Mouse (Mus musculus) heart, embryonic 15.5 days (tissue): ENCODE results near the gene Ncoa3. TPM values are rescaled to one million over a fixed set of nuclear protein-coding genes. Genes with fewer than 3 reads are reported as not detected.

Experiments used
- ATAC-seq: fragments of 200-750 bp; cut with Nextera tagmentation; replicated peaks from 2 replicates; pipeline ENCODE4 v1.8.0; 2017; ENCODE audit warnings: low read depth, moderate TSS enrichment; ENCODE audit not compliant: insufficient number of reproducible peaks, insufficient read depth, low FRiP score
- H3K27ac ChIP-seq: fragments of 300-500 bp; sonication (generic); 2 replicates; pipeline ENCODE4 v1.5.1; 2015; ENCODE audit warnings: mild to moderate bottlenecking, inconsistent platforms
- H3K27me3 ChIP-seq: fragments of 300-500 bp; sonication (generic); 2 replicates; pipeline ENCODE4 v1.6.1; 2015; ENCODE audit warnings: inconsistent platforms
- H3K36me3 ChIP-seq: fragments of 300-500 bp; sonication (generic); 2 replicates; pipeline ENCODE4 v1.6.1; 2015; ENCODE audit warnings: mild to moderate bottlenecking, inconsistent platforms
- H3K4me1 ChIP-seq: fragments of 300-500 bp; sonication (generic); replicated peaks from 2 replicates; pipeline ENCODE4 v1.6.1; 2015; ENCODE audit warnings: inconsistent platforms
- H3K4me2 ChIP-seq: fragments of 300-500 bp; sonication (generic); 2 replicates; pipeline ENCODE4 v1.6.1; 2015; ENCODE audit warnings: inconsistent platforms, mild to moderate bottlenecking, moderate library complexity
- H3K4me3 ChIP-seq: fragments of 300-500 bp; sonication (generic); 2 replicates; pipeline ENCODE4 v1.5.1; 2015; ENCODE audit warnings: mild to moderate bottlenecking, inconsistent platforms
- H3K9ac ChIP-seq: fragments of 300-500 bp; sonication (generic); 2 replicates; pipeline ENCODE4 v1.6.1; 2015; ENCODE audit warnings: mild to moderate bottlenecking, inconsistent platforms
- H3K9me3 ChIP-seq: fragments of 300-500 bp; sonication (generic); replicated peaks from 2 replicates; pipeline ENCODE4 v1.6.1; 2016; ENCODE audit warnings: inconsistent platforms
- WGBS: fragments of 180-500 bp; shearing (Covaris S2); methylation state at CpG from one replicate; pipeline ENCODE4 v1.1.7; 2015; ENCODE audit warnings: mixed read lengths; 5-methylcytosine and 5-hydroxymethylcytosine counted together
- polyA plus RNA-seq: library from polyadenylated mRNA; unstranded; fragments of >200 nt; fragmentation: Nextera tagmentation; extraction: Ambion mirVana; gene quantifications from 2 replicates; pipeline ENCODE4 v1.2.1, GENCODE M21; 2015

The Ncoa3 gene
- polyA plus RNA-seq, 1 experiment from 2014 or later, result 8.7 TPM

DNA sequence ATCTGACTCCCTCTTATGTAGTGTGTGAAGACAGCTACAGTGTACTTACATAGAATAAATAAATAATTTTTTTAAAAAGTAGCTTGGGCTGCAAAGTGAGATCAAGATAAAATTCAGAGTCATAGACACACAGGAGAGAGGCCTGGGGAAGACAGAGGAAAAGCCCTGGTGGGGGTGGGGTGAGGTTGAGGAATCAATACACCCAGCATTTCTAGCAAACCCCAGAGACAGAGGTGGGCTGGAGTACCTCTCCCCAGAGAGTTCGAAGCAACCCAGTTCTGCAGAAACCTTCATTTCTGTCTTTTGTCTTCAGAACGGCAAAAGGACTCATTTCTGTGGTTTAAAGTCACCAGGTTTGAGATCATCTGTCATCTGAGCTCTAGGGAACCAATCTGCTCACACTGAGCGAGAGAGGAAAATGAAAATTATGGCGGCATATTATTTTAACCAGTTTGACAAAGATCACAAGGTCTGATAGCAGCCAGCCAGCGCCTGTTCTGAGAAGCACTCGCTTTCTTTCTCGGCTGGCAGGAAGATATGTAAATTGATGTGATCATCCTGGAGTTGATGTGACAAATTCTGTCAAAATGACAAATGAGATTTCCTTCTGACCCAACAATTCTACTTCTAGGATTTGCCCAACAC lies 36.2 kb upstream of the Ncoa3 start:
- H3K27me3 ChIP-seq, result no peaks in the 10 kb centered on the region
- H3K4me2 ChIP-seq, result no peak overlapping the region
- 69% methylated on average over 7 of the region's 7 CpGs for WGBS
- H3K4me3 ChIP-seq, result no peak overlapping the region
- no peak overlapping the region for H3K27ac ChIP-seq
- ATAC-seq, result no peak
- H3K9me3 ChIP-seq, result no peaks in the 10 kb centered on the region
- no peaks in the 10 kb centered on the region for H3K36me3 ChIP-seq
- peaks cover 18% of the 10 kb centered on the region for H3K4me1 ChIP-seq
- H3K9ac ChIP-seq, result no peak overlapping the region

- Histone ChIP-seq H3K9me3 (no peaks in the 10 kb centered on the region), H3K27me3 (no peaks in the 10 kb centered on the region), H3K27ac (no peak overlapping the region), H3K4me3 (no peak overlapping the region), H3K4me1 (peaks cover 10% of the 10 kb centered on the region), H3K36me3 (no peaks in the 10 kb centered on the region), H3K9ac (no peak overlapping the region), H3K4me2 (no peak overlapping the region)
- ATAC-seq, result no peak
- WGBS, result 68% methylated on average over 9 of the region's 9 CpGs
Measured at GRCm38 (mm10) chr2:165957257-165957828, 35.1 kb upstream of the Ncoa3 start.

DNA sequence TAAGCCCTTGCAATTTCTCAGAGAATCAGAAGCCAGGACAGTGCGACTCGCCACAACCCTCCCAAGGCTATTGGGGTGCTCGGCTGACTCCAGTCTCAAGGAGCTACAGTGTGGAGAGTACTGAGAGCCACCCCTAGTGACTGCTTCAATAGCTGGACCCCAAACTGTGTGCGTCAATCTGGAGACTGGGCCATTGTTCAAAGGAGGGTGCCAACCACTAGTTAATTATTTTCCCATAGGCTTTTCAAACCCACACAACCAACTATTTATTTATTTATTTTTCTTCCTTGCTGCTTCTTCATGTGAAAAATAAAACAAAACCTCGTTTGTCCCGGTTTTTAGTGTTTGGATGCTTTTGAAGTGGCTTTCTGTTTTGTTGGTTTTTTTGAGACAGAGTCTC lies 33.9 kb upstream of the Ncoa3 start:
- ATAC-seq, result no peak
- H3K4me3 ChIP-seq, result no peak overlapping the region
- H3K9me3 ChIP-seq, result no peaks in the 10 kb centered on the region
- WGBS, result 84% methylated on average over 6 of the region's 6 CpGs
- no peaks in the 10 kb centered on the region for H3K27me3 ChIP-seq
- no peaks in the 10 kb centered on the region for H3K36me3 ChIP-seq
- H3K27ac ChIP-seq, result no peak overlapping the region
- H3K9ac ChIP-seq, result no peak overlapping the region
- H3K4me2 ChIP-seq, result no peak overlapping the region
- H3K4me1 ChIP-seq, result peaks cover 10% of the 10 kb centered on the region

DNA sequence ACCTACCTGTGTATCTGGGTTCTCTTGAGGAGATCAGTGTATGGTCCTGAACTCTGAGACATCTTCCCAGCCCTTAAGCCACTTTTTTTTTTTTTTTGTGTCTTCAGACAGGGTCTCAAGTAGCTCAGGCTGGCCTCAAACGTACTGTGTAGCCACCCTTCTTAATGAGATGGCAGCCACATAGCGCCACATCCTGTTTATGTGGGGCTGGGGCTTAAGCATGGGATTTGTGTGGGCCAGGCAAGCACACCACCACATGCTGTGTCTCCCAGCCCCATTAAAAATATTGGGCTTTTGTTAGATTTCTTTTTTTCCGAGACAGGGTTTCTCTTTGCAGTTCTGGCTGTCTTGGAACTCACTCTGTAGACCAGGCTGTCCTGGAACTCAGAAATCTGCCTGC lies 31.7 kb upstream of the Ncoa3 start:
- 85% methylated on average over 3 of the region's 3 CpGs for WGBS
- no peaks in the 10 kb centered on the region for H3K9me3 ChIP-seq
- no peak overlapping the region for H3K27ac ChIP-seq
- no peak overlapping the region for H3K4me3 ChIP-seq
- H3K4me2 ChIP-seq, result no peak overlapping the region
- H3K27me3 ChIP-seq, result no peaks in the 10 kb centered on the region
- 0 out of 2 replicates have a peak, but pooled peaks cover 4% of the 10 kb centered on the region for H3K4me1 ChIP-seq
- no peak for ATAC-seq
- H3K36me3 ChIP-seq, result no peaks in the 10 kb centered on the region
- no peak overlapping the region for H3K9ac ChIP-seq

DNA sequence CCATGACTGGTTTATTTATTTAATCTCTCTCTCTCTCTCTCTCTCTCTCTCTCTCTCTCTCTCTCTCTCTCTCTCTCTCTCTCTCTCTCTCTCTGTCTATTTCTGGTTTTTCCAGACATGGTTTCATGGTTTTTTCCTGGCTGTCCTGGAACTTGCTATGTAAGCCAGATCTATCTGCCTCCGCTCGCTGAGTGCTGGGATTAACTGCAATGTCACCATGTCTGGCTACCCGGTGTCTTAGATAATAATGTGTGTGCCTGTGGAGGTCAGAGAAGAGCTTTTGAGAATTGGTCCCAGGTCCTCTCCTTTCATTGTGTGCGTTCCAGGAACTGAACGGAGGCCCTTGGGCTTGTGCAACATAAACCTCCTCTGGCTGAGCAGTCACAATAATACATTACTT lies 29.6 kb upstream of the Ncoa3 start:
- 50% methylated on average over 5 of the region's 5 CpGs for WGBS
- Histone ChIP-seq H3K27ac (no peak overlapping the region), H3K4me3 (no peak overlapping the region), H3K9ac (no peak overlapping the region), H3K27me3 (no peaks in the 10 kb centered on the region), H3K9me3 (no peaks in the 10 kb centered on the region), H3K4me1 (peaks cover 7% of the 10 kb centered on the region), H3K4me2 (no peak overlapping the region), H3K36me3 (no peaks in the 10 kb centered on the region)
- no peak for ATAC-seq

DNA sequence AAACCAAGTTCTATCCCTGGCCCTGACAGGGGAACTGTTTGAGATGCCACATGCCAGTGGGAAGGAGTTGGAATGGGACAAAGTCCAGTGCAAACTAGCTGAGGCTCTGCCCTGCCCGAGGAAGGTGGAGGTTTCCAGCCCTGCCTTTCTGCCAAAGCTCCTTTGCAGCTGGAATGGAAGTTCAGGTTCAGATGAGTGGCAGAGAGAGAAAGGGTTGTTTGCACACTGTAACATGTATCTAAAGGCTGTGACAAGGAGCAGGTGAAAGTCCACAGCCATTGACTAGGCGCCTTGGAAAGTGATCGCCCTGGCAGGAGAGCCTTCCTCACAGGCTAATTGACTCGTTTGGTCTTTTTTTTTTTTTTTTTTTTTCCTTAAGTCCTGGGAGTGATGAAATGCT lies 28.3 kb upstream of the Ncoa3 start:
- Histone ChIP-seq H3K4me2 (no peak overlapping the region), H3K4me3 (no peak overlapping the region), H3K27ac (no peak overlapping the region), H3K9ac (no peak overlapping the region), H3K36me3 (no peaks in the 10 kb centered on the region), H3K4me1 (peaks cover 20% of the 10 kb centered on the region), H3K9me3 (no peaks in the 10 kb centered on the region), H3K27me3 (no peaks in the 10 kb centered on the region)
- WGBS, result 42% methylated on average over 4 of the region's 4 CpGs
- ATAC-seq, result no peak

GRCm38 (mm10) chr2:165967076-165967475 lies 25.4 kb upstream of the Ncoa3 start:
- 87% methylated on average over 2 of the region's 2 CpGs for WGBS

DNA sequence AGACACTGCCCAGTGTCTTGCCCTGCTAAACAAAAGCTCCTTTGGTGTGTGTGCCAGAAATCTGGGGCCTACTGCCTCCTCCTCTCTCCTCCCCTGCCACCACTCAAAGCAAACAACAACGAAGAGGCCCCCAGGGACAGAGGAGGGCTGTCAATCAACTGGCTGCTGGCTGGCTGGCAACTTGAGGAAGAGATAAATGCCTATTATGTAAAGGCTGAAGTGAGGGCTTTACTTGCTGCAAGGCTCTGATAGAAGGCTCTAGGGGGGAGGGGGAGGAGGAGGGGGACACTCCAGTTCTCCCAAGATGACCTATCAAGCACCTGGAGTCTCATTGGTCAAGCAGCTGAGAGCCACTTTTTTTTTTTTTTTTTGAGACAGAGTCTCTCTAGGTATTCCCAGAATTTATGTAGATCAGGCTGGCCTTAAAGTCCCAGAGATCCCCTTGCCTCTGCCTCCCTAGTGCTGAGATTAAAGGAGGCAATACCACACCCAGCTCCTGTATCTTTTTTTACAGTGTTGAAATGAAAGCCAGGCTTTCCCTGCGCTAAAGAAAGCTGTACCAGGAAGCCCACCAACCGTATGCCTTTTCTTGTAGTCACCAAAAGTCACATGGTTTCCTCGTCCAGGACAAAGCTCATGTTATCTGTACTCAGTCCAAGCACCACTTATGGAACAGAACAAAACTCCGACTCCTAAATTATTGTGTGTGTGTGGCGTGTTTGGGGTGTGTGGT lies 24.4 kb upstream of the Ncoa3 start:
- WGBS, result 35% methylated on average over 6 of the region's 6 CpGs
- no peak overlapping the region for H3K4me2 ChIP-seq
- 0 out of 2 replicates have a peak, but pooled peaks have one; percentile 21 for ATAC-seq
- no peaks in the 10 kb centered on the region for H3K9me3 ChIP-seq
- H3K36me3 ChIP-seq, result no peaks in the 10 kb centered on the region
- no peak overlapping the region for H3K4me3 ChIP-seq
- H3K4me1 ChIP-seq, result peaks cover 25% of the 10 kb centered on the region
- no peak overlapping the region for H3K9ac ChIP-seq
- no peaks in the 10 kb centered on the region for H3K27me3 ChIP-seq
- peak overlapping the region; percentile 14 for H3K27ac ChIP-seq

More at GRCm38 (mm10) chr2:165967076-165967475, 25.4 kb upstream of the Ncoa3 start:
- peaks cover 25% of the 10 kb centered on the region for H3K4me1 ChIP-seq
- no peak overlapping the region for H3K9ac ChIP-seq
- no peak overlapping the region for H3K4me3 ChIP-seq
- no peak overlapping the region for H3K27ac ChIP-seq
- no peaks in the 10 kb centered on the region for H3K27me3 ChIP-seq
- H3K4me2 ChIP-seq, result no peak overlapping the region
- H3K36me3 ChIP-seq, result no peaks in the 10 kb centered on the region
- H3K9me3 ChIP-seq, result no peaks in the 10 kb centered on the region
- ATAC-seq, result no peak

DNA sequence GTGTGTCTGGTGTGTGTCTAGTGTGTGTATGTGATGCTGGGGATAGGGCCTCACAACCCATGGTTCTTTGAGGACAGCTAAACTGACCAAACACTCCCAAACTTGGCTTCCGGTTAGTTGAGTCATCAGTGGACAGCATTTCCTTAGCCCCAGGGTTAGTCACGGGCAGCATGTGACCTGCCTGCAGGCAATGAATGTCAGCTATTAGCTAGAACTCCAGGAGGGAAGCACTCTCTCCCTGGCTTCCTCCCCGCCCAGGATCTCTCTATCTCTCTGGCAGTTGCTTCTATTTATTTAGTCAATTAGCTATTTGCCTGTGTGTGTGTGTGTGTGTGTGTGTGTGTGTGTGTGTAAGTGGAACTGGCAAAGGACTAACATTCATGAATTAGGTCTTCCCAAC lies 23.6 kb upstream of the Ncoa3 start:
- Histone ChIP-seq H3K9me3 (no peaks in the 10 kb centered on the region), H3K36me3 (no peaks in the 10 kb centered on the region), H3K27ac (peak overlapping the region; percentile 14), H3K4me1 (peaks cover 25% of the 10 kb centered on the region), H3K4me3 (no peak overlapping the region), H3K4me2 (no peak overlapping the region), H3K27me3 (no peaks in the 10 kb centered on the region), H3K9ac (no peak overlapping the region)
- peak; percentile 66; the same call in 1 of the 2 replicates for ATAC-seq
- WGBS, result 19% methylated on average over 3 of the region's 3 CpGs

DNA sequence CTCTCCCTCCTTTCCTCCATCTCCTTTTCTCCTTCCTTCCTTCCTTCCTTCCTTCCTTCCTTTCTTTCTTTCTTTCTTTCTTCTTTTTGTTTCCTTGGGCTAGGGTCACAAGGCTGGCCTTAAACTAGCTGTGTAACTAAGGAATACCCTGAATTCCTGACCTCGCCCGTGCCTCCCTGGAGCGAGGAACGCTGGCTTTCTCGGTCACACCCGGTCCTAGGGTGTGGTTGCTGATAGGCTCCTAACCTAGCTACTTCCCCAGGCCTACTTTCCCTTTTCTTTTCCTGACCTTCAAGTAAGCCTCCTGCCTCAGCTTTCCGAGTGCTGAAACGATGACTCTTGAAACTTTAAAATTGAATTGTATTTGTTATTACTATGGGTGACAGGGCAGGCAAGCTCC lies 23.0 kb upstream of the Ncoa3 start:
- Histone ChIP-seq H3K4me2 (0 out of 2 replicates have a peak overlapping the region, but pooled peaks have one; percentile 7), H3K9me3 (no peaks in the 10 kb centered on the region), H3K27ac (peak overlapping the region; percentile 14), H3K9ac (no peak overlapping the region), H3K4me3 (no peak overlapping the region), H3K4me1 (peaks cover 21% of the 10 kb centered on the region), H3K36me3 (no peaks in the 10 kb centered on the region), H3K27me3 (no peaks in the 10 kb centered on the region)
- ATAC-seq, result no peak
- WGBS, result 38% methylated on average over 8 of the region's 8 CpGs

GRCm38 (mm10) chr2:165969961-165970360 lies 22.5 kb upstream of the Ncoa3 start:
- no peak for ATAC-seq
- Histone ChIP-seq H3K4me1 (peaks cover 21% of the 10 kb centered on the region), H3K36me3 (no peaks in the 10 kb centered on the region), H3K4me2 (no peak overlapping the region), H3K9ac (no peak overlapping the region), H3K27ac (no peak overlapping the region), H3K27me3 (no peaks in the 10 kb centered on the region), H3K9me3 (no peaks in the 10 kb centered on the region), H3K4me3 (no peak overlapping the region)
- WGBS, result 79% methylated on average over 13 of the region's 13 CpGs
